Mouse (Mus musculus): Measurements from ENCODE around the gene Rnf141. TPM values are rescaled to one million over a fixed set of nuclear protein-coding genes. Genes with fewer than 3 reads are reported as not detected.

The Rnf141 gene
- total and polyA plus RNA-seq, 2 experiments from 2014 or later, result 28.5 to 133 TPM

DNA sequence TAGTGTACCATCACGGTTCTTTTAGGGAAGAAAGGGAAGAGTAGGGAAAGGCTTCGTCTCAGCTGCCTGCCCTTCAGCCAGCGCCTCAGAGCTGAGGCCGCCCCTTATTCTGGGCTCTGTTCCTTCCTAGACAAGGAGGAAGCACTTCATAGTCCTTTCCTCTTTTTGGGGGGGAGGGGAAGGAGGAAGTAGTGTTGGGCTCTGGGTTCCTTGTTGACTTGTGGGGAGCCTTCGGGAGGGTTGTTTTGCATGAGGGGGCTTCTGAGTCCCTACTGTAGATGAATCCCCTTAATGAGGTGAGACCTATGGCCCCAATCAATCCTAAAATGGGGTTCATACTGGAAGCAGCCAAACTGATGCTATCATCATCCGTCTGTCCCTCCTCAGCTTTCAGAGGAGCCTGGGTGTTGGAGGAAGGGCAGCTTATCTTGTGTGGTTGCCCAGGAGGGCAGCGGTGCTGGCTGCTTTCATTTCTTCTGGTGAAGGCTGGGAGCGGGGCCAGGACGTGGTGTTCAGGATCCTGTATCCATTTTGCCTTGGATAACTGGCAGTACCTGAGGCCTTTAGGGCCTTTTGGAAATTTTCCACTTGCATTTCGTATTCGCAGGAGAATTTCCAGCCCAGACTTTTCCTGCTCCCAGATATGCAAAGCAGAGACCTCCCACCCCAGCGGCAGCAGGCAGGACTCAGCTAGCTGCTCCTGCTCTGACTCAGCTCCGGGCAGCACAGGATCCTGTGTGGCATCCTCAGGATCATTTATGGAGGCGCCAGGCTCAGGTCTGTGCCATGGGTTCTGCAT lies 70.9 kb downstream of the Rnf141 start:
- no peaks in the 10 kb centered on the region for H3K27me3 ChIP-seq (ENCODE audit: insufficient read depth, low read length)
- WGBS, result 41% methylated on average over 14 of the region's 14 CpGs
- TF ChIP-seq CTCF (IDR thresholded peaks at IDR 0.05), result no peak
- no peak overlapping the region for H3K4me3 ChIP-seq (ENCODE audit: low read depth, low read length)
- peak; percentile 58 for DNase-seq (ENCODE audit: low spot score)
- H3K36me3 ChIP-seq (ENCODE audit: insufficient read depth, low read length), result no peaks in the 10 kb centered on the region
- H3K4me2 ChIP-seq (ENCODE audit: low read depth, low read length, poor library complexity, severe bottlenecking), result peak overlapping the region; percentile 29; the same call in 1 of the 2 replicates
- peak; percentile 59; the same call in 1 of the 2 replicates for ATAC-seq (ENCODE audit: low FRiP score)
- no peak overlapping the region for H3K9ac ChIP-seq (replicated peaks; ENCODE audit: low read length, poor library complexity, severe bottlenecking)
- peak overlapping the region; percentile 68 for H3K27ac ChIP-seq (ENCODE audit: low read depth, low read length)
- H3K4me1 ChIP-seq (ENCODE audit: insufficient read depth, low read length), result peaks cover 18% of the 10 kb centered on the region
- no peaks in the 10 kb centered on the region for H3K9me3 ChIP-seq (ENCODE audit: low read length)

GRCm38 (mm10) chr7:110772343-110772742 lies 71.9 kb downstream of the Rnf141 start:
- Histone ChIP-seq H3K9me3 (ENCODE audit: low read length) (no peaks in the 10 kb centered on the region), H3K36me3 (ENCODE audit: insufficient read depth, low read length) (no peaks in the 10 kb centered on the region), H3K4me2 (ENCODE audit: low read depth, low read length, poor library complexity, severe bottlenecking) (no peak overlapping the region), H3K27ac (ENCODE audit: low read depth, low read length) (no peak overlapping the region), H3K27me3 (ENCODE audit: insufficient read depth, low read length) (no peaks in the 10 kb centered on the region), H3K4me3 (ENCODE audit: low read depth, low read length) (no peak overlapping the region), H3K4me1 (ENCODE audit: insufficient read depth, low read length) (peaks cover 21% of the 10 kb centered on the region), H3K9ac (replicated peaks; ENCODE audit: low read length, poor library complexity, severe bottlenecking) (no peak overlapping the region)
- TF ChIP-seq CTCF (IDR thresholded peaks at IDR 0.05), result no peak
- ATAC-seq (ENCODE audit: low FRiP score), result no peak
- WGBS, result 79% methylated on average over 3 of the region's 3 CpGs
- no peak for DNase-seq (ENCODE audit: low spot score)

DNA sequence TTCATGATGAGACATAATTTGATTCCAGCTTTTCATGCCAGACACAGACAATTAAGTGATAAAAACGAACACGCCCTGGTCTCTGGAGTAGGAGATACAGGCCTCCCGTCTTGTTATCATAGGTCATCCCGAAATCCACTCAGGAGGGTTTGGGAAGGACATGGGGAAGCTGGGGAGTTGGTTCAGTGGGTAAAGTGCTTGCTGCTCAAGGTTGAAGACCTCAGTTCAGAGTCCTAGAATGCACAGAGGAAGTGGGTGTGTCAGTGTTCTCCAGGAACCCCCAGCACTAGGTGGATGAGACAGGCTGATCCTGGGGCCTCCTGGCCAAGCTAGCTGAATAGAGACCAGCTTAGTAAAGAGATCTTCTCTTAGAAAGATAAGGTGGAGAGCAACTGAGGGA lies 73.3 kb downstream of the Rnf141 start:
- H3K4me2 ChIP-seq (ENCODE audit: low read depth, low read length, poor library complexity, severe bottlenecking), result no peak overlapping the region
- TF ChIP-seq CTCF (IDR thresholded peaks at IDR 0.05), result no peak
- DNase-seq (ENCODE audit: low spot score) (no peak), ATAC-seq (ENCODE audit: low FRiP score) (no peak)
- H3K4me3 ChIP-seq (ENCODE audit: low read depth, low read length), result no peak overlapping the region
- H3K9ac ChIP-seq (replicated peaks; ENCODE audit: low read length, poor library complexity, severe bottlenecking), result no peak overlapping the region
- no peaks in the 10 kb centered on the region for H3K9me3 ChIP-seq (ENCODE audit: low read length)
- peaks cover 21% of the 10 kb centered on the region for H3K4me1 ChIP-seq (ENCODE audit: insufficient read depth, low read length)
- no peaks in the 10 kb centered on the region for H3K27me3 ChIP-seq (ENCODE audit: insufficient read depth, low read length)
- H3K36me3 ChIP-seq (ENCODE audit: insufficient read depth, low read length), result no peaks in the 10 kb centered on the region
- H3K27ac ChIP-seq (ENCODE audit: low read depth, low read length), result no peak overlapping the region
- 89% methylated on average over 4 of the region's 4 CpGs for WGBS

GRCm38 (mm10) chr7:110769094-110769493 lies 75.2 kb downstream of the Rnf141 start:
- WGBS, result 48% methylated on average over 4 of the region's 4 CpGs
- peak overlapping the region; percentile 87 for H3K9ac ChIP-seq (replicated peaks; ENCODE audit: low read length, poor library complexity, severe bottlenecking)
- ATAC-seq (ENCODE audit: low FRiP score) (no peak), DNase-seq (ENCODE audit: low spot score) (no peak)
- peak overlapping the region; percentile 57 for H3K4me3 ChIP-seq (ENCODE audit: low read depth, low read length)
- H3K4me2 ChIP-seq (ENCODE audit: low read depth, low read length, poor library complexity, severe bottlenecking), result peak overlapping the region; percentile 95
- H3K27ac ChIP-seq (ENCODE audit: low read depth, low read length), result peak overlapping the region; percentile 73
- H3K36me3 ChIP-seq (ENCODE audit: insufficient read depth, low read length), result no peaks in the 10 kb centered on the region
- no peak for TF ChIP-seq CTCF (IDR thresholded peaks at IDR 0.05)
- H3K9me3 ChIP-seq (ENCODE audit: low read length), result no peaks in the 10 kb centered on the region
- H3K4me1 ChIP-seq (ENCODE audit: insufficient read depth, low read length), result peaks cover 18% of the 10 kb centered on the region
- no peaks in the 10 kb centered on the region for H3K27me3 ChIP-seq (ENCODE audit: insufficient read depth, low read length)

GRCm38 (mm10) chr7:110768451-110769064 lies 75.7 kb downstream of the Rnf141 start:
- no peak for TF ChIP-seq CTCF (IDR thresholded peaks at IDR 0.05)
- DNase-seq (ENCODE audit: low spot score), result no peak
- whole genome bisulfite sequencing, result under 1% methylated on average over 55 of the region's 61 CpGs

GRCm38 (mm10) chr7:110768001-110768400 lies 76.3 kb downstream of the Rnf141 start, which contains the start of gene Ampd3:
Ampd3 (plus strand) TSS chr7:110768206.
- H3K27me3 ChIP-seq (ENCODE audit: insufficient read depth, low read length), result no peaks in the 10 kb centered on the region
- peaks cover 14% of the 10 kb centered on the region; the same call in 1 of the 2 replicates for H3K4me1 ChIP-seq (ENCODE audit: insufficient read depth, low read length)
- ATAC-seq (ENCODE audit: low FRiP score) (peak; percentile 21; the same call in 1 of the 2 replicates), DNase-seq (ENCODE audit: low spot score) (no peak)
- no peak for TF ChIP-seq CTCF (IDR thresholded peaks at IDR 0.05)
- peak within 1 kb of the TSS; percentile 57 for H3K4me3 ChIP-seq (ENCODE audit: low read depth, low read length)
- H3K4me2 ChIP-seq (ENCODE audit: low read depth, low read length, poor library complexity, severe bottlenecking), result peak within 1 kb of the TSS; percentile 95
- H3K27ac ChIP-seq (ENCODE audit: low read depth, low read length), result peak within 1 kb of the TSS; percentile 73
- no peaks in the 10 kb centered on the region for H3K36me3 ChIP-seq (ENCODE audit: insufficient read depth, low read length)
- 18% methylated on average over 16 of the region's 16 CpGs for WGBS
- H3K9me3 ChIP-seq (ENCODE audit: low read length), result no peaks in the 10 kb centered on the region
- peak within 1 kb of the TSS; percentile 87 for H3K9ac ChIP-seq (replicated peaks; ENCODE audit: low read length, poor library complexity, severe bottlenecking)

More at GRCm38 (mm10) chr7:110768451-110769064, 75.7 kb downstream of the Rnf141 start:
- peak overlapping the region; percentile 95 for H3K4me2 ChIP-seq (ENCODE audit: low read depth, low read length, poor library complexity, severe bottlenecking)
- no peaks in the 10 kb centered on the region for H3K27me3 ChIP-seq (ENCODE audit: insufficient read depth, low read length)
- peak overlapping the region; percentile 57 for H3K4me3 ChIP-seq (ENCODE audit: low read depth, low read length)
- H3K36me3 ChIP-seq (ENCODE audit: insufficient read depth, low read length), result no peaks in the 10 kb centered on the region
- H3K4me1 ChIP-seq (ENCODE audit: insufficient read depth, low read length), result peaks cover 14% of the 10 kb centered on the region; the same call in 1 of the 2 replicates
- H3K9ac ChIP-seq (replicated peaks; ENCODE audit: low read length, poor library complexity, severe bottlenecking), result peak overlapping the region; percentile 87
- peak; percentile 74 for ATAC-seq (ENCODE audit: low FRiP score)
- H3K9me3 ChIP-seq (ENCODE audit: low read length), result no peaks in the 10 kb centered on the region
- H3K27ac ChIP-seq (ENCODE audit: low read depth, low read length), result peak overlapping the region; percentile 73

All from midbrain, postnatal 0 days (tissue).